Mouse (Mus musculus) stomach, embryonic 14.5 days (tissue): ENCODE measurements around the gene Rnf166. TPM values are rescaled to one million over a fixed set of nuclear protein-coding genes. Genes with fewer than 3 reads are reported as not detected.

ENCODE experiments used
- ATAC-seq: fragments of 200-750 bp; cut with Nextera tagmentation; 2 replicates; pipeline ENCODE4 v1.8.0; 2017; ENCODE audit warnings: low read depth, moderate TSS enrichment; ENCODE audit not compliant: insufficient number of reproducible peaks, insufficient read depth, low FRiP score
- H3K27ac ChIP-seq: fragments of 300-500 bp; sonication (generic); 2 replicates; pipeline ENCODE4 v1.5.1; 2014; ENCODE audit warnings: mild to moderate bottlenecking, low read length, moderate library complexity, mixed read lengths
- H3K27me3 ChIP-seq: fragments of 300-500 bp; sonication (generic); 2 replicates; pipeline ENCODE4 v1.6.1; 2014; ENCODE audit warnings: low read length, control low read depth, mixed read lengths; ENCODE audit not compliant: control insufficient read depth, insufficient read depth
- H3K36me3 ChIP-seq: fragments of 300-500 bp; sonication (generic); 2 replicates; pipeline ENCODE4 v1.6.1; 2014; ENCODE audit warnings: mild to moderate bottlenecking, control low read depth, low read length, moderate library complexity, mixed read lengths; ENCODE audit not compliant: control insufficient read depth, insufficient read depth
- H3K4me1 ChIP-seq: fragments of 300-500 bp; sonication (generic); 2 replicates; pipeline ENCODE4 v1.6.1; 2014; ENCODE audit warnings: low read length, control low read depth, mixed read lengths; ENCODE audit not compliant: control insufficient read depth, insufficient read depth
- H3K4me2 ChIP-seq: fragments of 300-500 bp; sonication (generic); replicated peaks from 2 replicates; pipeline ENCODE4 v1.6.1; 2014; ENCODE audit warnings: low read depth, low read length, control low read depth
- H3K4me3 ChIP-seq: fragments of 300-500 bp; sonication (generic); 2 replicates; pipeline ENCODE4 v1.5.1; 2014; ENCODE audit warnings: low read depth, low read length, control low read depth
- H3K9ac ChIP-seq: fragments of 300-500 bp; sonication (generic); replicated peaks from 2 replicates; pipeline ENCODE4 v1.6.1; 2014; ENCODE audit warnings: low read depth, mild to moderate bottlenecking, control low read depth, low read length, moderate library complexity, mixed read lengths
- H3K9me3 ChIP-seq: fragments of 300-500 bp; sonication (generic); 2 replicates; pipeline ENCODE4 v1.6.1; 2016; ENCODE audit warnings: low read depth, low read length, control low read depth; ENCODE audit not compliant: control insufficient read depth
- WGBS: fragments of 180-500 bp; shearing (Covaris S2); extraction: QIAGEN DNeasy Blood & Tissue Kit; methylation state at CpG from one replicate; pipeline ENCODE4 v1.1.7; 2014; 5-methylcytosine and 5-hydroxymethylcytosine counted together
- polyA plus RNA-seq: library from polyadenylated mRNA; unstranded; fragments of >200 nt; fragmentation: Nextera tagmentation; extraction: Ambion mirVana; gene quantifications from 2 replicates; pipeline ENCODE4 v1.2.1, GENCODE M21; 2014

Rnf166 gene
- polyA plus RNA-seq, 1 experiment from 2014 or later = 31.5 TPM

DNA sequence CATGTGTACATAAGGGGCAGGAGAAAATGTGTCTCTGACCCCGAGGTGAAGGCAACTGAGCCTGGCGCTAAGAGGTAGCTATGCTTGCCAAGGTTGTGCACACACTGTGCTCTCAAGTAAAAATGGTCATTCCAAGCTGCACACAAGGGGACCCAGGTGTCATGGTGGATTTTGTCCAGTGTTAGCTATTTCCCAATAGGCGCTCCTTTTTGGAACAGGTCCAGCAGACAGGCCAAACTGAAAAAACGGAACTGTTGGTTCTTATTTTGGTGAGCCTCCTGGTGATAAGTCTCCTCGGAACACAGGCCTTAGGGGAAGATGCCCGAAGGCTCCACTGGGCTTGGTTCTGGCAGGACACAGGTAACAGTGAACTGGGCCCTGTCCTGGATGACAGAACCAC lies 21.5 kb downstream of the Rnf166 start:
- Histone ChIP-seq H3K36me3 (no peaks in the 10 kb centered on the region), H3K4me3 (no peak overlapping the region), H3K9ac (no peak overlapping the region), H3K9me3 (no peaks in the 10 kb centered on the region), H3K27ac (no peak overlapping the region), H3K4me1 (no peaks in the 10 kb centered on the region), H3K27me3 (peaks cover 1% of the 10 kb centered on the region; the same call in 1 of the 2 replicates), H3K4me2 (no peak overlapping the region)
- ATAC-seq = no peak
- WGBS = 89% methylated on average over 6 of the region's 6 CpGs

DNA sequence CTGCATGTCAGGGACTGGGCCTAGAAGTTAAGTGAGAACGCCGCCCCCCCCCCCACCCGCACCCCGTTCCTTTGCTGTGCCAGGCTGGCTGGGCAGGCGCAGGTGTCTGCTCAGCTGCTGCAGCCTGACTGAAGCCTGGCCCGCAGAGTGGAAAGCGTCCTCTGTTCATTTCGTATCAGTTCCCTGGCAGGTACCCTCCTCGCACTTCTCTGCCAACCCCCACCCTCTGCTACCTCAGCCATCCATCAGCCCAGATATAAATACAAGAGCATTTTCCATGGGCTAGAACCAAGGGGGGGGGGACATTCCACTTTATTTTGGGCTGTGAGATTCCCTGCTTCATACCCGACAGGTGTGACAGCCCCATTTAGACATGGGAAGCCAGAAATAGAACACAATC lies 23.7 kb downstream of the Rnf166 start:
- no peak for ATAC-seq
- H3K9ac ChIP-seq = no peak overlapping the region
- no peaks in the 10 kb centered on the region for H3K36me3 ChIP-seq
- H3K27ac ChIP-seq = no peak overlapping the region
- no peaks in the 10 kb centered on the region for H3K9me3 ChIP-seq
- WGBS = 73% methylated on average over 10 of the region's 10 CpGs
- no peaks in the 10 kb centered on the region for H3K4me1 ChIP-seq
- H3K27me3 ChIP-seq = no peaks in the 10 kb centered on the region
- H3K4me2 ChIP-seq = no peak overlapping the region
- H3K4me3 ChIP-seq = no peak overlapping the region

GRCm38 (mm10) chr8:122451161-122451703 lies 24.6 kb downstream of the Rnf166 start:
- Histone ChIP-seq H3K4me3 (no peak overlapping the region), H3K27ac (no peak overlapping the region), H3K27me3 (no peaks in the 10 kb centered on the region), H3K36me3 (no peaks in the 10 kb centered on the region), H3K9ac (no peak overlapping the region), H3K4me2 (no peak overlapping the region), H3K4me1 (no peaks in the 10 kb centered on the region), H3K9me3 (no peaks in the 10 kb centered on the region)
- 69% methylated on average over 7 of the region's 7 CpGs for WGBS
- no peak for ATAC-seq

GRCm38 (mm10) chr8:122445203-122445602 lies 30.7 kb downstream of the Rnf166 start:
- no peaks in the 10 kb centered on the region for H3K27me3 ChIP-seq
- H3K4me3 ChIP-seq = no peak overlapping the region
- peak overlapping the region; percentile 70; the same call in 1 of the 2 replicates for H3K4me2 ChIP-seq
- no peaks in the 10 kb centered on the region for H3K9me3 ChIP-seq
- no peaks in the 10 kb centered on the region for H3K36me3 ChIP-seq
- H3K27ac ChIP-seq = no peak overlapping the region
- no peak overlapping the region for H3K9ac ChIP-seq
- peaks cover 16% of the 10 kb centered on the region for H3K4me1 ChIP-seq
- WGBS = 48% methylated on average over 3 of the region's 3 CpGs
- no peak for ATAC-seq

DNA sequence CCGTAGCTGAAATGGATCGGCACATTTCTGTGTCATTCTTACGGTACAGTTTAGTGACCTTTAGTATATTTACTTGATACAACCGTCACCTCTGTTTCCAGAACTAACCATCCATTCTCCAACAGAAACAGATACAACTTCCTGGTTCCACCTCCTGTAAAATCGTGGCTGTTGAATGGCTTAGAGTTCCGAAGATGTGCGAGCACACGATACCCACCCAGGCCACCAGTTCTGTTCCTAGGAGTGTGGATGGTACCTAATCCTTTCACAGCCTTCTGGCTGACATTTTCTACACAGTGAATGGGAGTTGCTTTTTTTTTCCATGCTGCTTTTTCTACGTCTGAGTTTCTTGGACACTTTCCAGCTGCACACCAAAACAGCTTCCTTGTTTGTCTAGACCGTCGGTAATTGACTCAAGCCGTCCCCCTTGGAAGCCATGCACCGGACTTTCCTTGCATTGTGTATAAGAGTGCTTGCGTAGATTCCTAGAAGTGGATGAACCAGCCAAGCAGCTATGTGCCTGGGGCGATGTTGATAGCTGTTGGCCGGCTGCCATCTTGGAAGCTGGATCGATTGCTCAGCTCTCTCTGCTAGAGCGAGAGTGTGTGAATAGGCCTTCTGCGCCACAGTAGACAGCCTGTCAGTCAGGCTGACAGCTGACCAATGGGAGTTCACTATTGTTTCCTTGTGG lies 31.7 kb downstream of the Rnf166 start:
- Histone ChIP-seq H3K36me3 (no peaks in the 10 kb centered on the region; the same call in 1 of the 2 replicates), H3K27me3 (no peaks in the 10 kb centered on the region), H3K4me3 (peak overlapping the region; percentile 71), H3K4me2 (peak overlapping the region; percentile 70), H3K9me3 (no peaks in the 10 kb centered on the region), H3K27ac (peak overlapping the region; percentile 96), H3K9ac (peak overlapping the region; percentile 68), H3K4me1 (peaks cover 16% of the 10 kb centered on the region)
- ATAC-seq = peak; percentile 66
- WGBS = 6% methylated on average over 19 of the region's 19 CpGs

DNA sequence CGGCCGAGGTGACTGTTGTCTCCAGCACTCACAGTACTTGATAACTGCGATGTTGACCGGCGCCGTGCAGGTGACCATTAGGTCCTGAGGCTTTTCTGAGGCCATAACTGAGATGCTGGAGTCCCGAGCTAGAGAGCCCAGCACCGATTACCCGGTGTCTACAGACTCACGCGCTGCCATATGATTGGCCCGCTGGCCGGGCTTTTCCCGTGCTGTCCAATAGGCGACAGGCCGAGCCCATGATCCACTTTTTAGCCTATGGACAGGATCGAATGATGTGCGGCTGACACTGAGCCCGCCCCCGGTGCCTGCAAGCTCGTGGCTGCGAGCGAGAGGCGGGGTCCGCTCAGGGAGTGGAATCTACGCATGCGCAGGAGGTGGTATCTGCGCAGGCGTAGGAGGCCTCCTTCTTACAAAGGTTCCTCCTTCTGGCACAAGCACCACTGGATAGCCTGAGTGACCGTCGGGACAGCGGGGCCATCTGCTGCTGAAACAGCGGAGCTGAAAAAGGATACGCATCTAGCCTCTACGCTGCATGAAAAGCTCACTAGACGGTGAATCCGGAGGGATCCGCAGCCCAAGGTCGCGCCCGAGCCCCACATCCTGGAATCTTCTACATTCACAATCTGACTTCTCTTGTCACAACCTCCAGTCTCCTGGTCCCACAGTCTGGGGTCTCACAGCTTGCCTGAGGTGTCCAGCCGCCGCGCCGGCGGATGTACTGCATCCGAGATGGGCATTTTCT lies 32.4 kb downstream of the Rnf166 start, which contains the start of gene Mvd:
Mvd (minus strand) TSS at position 161 of the 745 bp plus-strand sequence.
- Histone ChIP-seq H3K9me3 (no peaks in the 10 kb centered on the region), H3K4me1 (peaks cover 17% of the 10 kb centered on the region), H3K9ac (peak within 1 kb of the TSS; percentile 71), H3K4me2 (peak within 1 kb of the TSS; percentile 89), H3K4me3 (peak within 1 kb of the TSS; percentile 71), H3K27me3 (no peaks in the 10 kb centered on the region), H3K27ac (peak within 1 kb of the TSS; percentile 96), H3K36me3 (peaks cover 1% of the 10 kb centered on the region; the same call in 1 of the 2 replicates)
- WGBS = under 1% methylated on average over 47 of the region's 47 CpGs
- ATAC-seq = peak; percentile 96

DNA sequence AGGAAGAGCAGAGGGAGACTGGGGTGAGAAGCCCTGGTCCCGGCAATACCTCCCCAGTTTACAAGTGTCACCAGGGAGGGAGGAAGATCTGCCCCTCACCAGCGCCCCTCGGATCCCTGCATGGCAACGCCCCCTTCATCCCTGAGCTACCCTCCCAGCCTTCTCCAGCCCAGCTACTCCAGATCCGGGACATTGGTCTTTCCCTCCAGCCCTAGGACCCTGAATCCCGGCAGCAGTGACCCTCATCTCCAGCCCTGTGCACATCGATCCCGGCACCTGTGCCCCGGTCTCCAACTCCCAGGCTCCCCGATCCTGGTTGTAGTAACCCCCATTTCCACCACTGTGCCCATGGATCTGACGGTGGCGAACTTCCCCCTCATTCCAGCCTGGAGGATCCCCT lies 33.1 kb downstream of the Rnf166 start:
- Histone ChIP-seq H3K9ac (peak overlapping the region; percentile 71), H3K9me3 (no peaks in the 10 kb centered on the region), H3K27ac (peak overlapping the region; percentile 71; the same call in 1 of the 2 replicates), H3K27me3 (no peaks in the 10 kb centered on the region), H3K4me1 (peaks cover 20% of the 10 kb centered on the region), H3K4me2 (peak overlapping the region; percentile 89), H3K4me3 (peak overlapping the region; percentile 71), H3K36me3 (peaks cover 5% of the 10 kb centered on the region)
- 2% methylated on average over 12 of the region's 12 CpGs for WGBS
- ATAC-seq = no peak; the same call in 1 of the 2 replicates

DNA sequence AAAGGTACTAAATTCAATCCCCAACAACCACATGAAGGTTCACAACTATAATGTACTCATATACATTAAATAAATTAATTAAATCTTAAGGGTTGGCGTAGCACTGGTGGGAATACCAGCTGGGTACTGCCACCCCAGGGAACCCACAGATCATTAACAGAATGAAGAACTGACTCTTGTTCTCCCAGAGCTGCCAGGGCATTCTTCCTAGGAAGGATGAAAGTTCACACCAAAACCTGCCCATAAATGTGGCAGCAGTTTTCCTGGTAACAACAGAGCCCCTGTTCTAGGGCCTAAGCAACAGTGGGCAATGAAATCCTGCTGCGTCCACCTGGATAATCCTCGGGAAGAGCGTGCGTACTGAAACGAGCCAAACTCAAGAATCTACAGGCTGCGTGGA lies 33.5 kb downstream of the Rnf166 start:
- peak overlapping the region; percentile 71; the same call in 1 of the 2 replicates for H3K27ac ChIP-seq
- peak overlapping the region; percentile 71 for H3K9ac ChIP-seq
- peak overlapping the region; percentile 89 for H3K4me2 ChIP-seq
- H3K9me3 ChIP-seq = no peaks in the 10 kb centered on the region
- WGBS = 21% methylated on average over 7 of the region's 7 CpGs
- H3K36me3 ChIP-seq = peaks cover 5% of the 10 kb centered on the region
- no peak for ATAC-seq
- peak overlapping the region; percentile 71 for H3K4me3 ChIP-seq
- H3K27me3 ChIP-seq = no peaks in the 10 kb centered on the region
- H3K4me1 ChIP-seq = peaks cover 23% of the 10 kb centered on the region
